Mouse (Mus musculus) bone marrow, adult 2 months (tissue): ENCODE measurements around the gene Homer2. TPM values are rescaled to one million over a fixed set of nuclear protein-coding genes. Genes with fewer than 3 reads are reported as not detected.

Source experiments
- H3K27ac ChIP-seq: fragments of 200-500 bp; 2 replicates; pipeline ENCODE4 v1.5.1; 2012; ENCODE audit warnings: low read depth, mild to moderate bottlenecking, control low read depth, inconsistent platforms, low read length; ENCODE audit not compliant: control insufficient read depth, poor library complexity, insufficient read depth
- H3K4me1 ChIP-seq: fragments of 200-500 bp; 2 replicates; pipeline ENCODE4 v1.6.1; 2011; ENCODE audit warnings: low read length; ENCODE audit not compliant: control insufficient read depth, insufficient read depth
- H3K4me3 ChIP-seq: fragments of 200-500 bp; replicated peaks from 2 replicates; pipeline ENCODE3; 2011; ENCODE audit warnings: mild to moderate bottlenecking, low read depth, low read length, control low read depth; ENCODE audit not compliant: control insufficient read depth
- CTCF ChIP-seq: fragments of 200-500 bp; IDR thresholded peaks from 2 replicates; pipeline ENCODE4 v1.5.1; 2011; ENCODE audit warnings: low read length, control low read depth; ENCODE audit not compliant: control insufficient read depth, insufficient read depth
- POLR2A ChIP-seq: fragments of 200-500 bp; IDR thresholded peaks from 2 replicates; pipeline ENCODE4 v1.6.1; 2011; ENCODE audit warnings: low read depth, mild to moderate bottlenecking, control low read depth, low read length, borderline replicate concordance; ENCODE audit not compliant: control insufficient read depth
- WGBS: fragments of 180-500 bp; shearing (Covaris S2); methylation state at CpG from one replicate; pipeline ENCODE4 v1.1.7; 2018; 5-methylcytosine and 5-hydroxymethylcytosine counted together
- polyA plus RNA-seq: library from polyadenylated mRNA; stranded (reverse); fragments of >200 nt; gene quantifications from 2 replicates; pipeline ENCODE4 v1.2.4, GENCODE M21; 2011; ENCODE audit warnings: low replicate concordance; ENCODE audit not compliant: missing spikeins, insufficient read depth, insufficient read length

Gene Homer2
- polyA plus RNA-seq, 1 experiment = 2.1 TPM

DNA sequence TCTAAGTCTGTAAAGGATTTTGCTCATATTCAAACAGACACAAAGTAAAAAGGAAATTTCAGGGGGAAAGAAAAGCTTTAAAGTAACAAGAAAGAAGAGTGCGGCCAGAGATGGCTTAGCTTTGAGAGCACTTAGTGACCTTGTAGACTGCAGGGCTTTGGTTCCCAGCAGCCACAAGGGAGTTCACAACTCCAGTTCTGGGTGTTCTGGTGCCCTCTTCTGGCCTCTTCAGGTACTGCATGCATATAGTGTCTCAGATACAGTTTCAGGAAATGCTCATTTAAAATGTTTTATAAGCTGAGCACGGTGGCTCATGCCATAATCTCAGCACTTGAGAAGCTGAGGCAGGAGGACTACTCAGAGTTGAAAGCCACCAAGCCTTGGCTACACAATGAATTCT lies 80.9 kb downstream of the Homer2 start:
- Histone ChIP-seq H3K27ac (no peak overlapping the region), H3K4me1 (no peaks in the 10 kb centered on the region), H3K4me3 (no peak overlapping the region)
- no peak for TF ChIP-seq POLR2A
- peak; percentile 44 for TF ChIP-seq CTCF
- WGBS = 67% methylated on average over 2 of the region's 2 CpGs

DNA sequence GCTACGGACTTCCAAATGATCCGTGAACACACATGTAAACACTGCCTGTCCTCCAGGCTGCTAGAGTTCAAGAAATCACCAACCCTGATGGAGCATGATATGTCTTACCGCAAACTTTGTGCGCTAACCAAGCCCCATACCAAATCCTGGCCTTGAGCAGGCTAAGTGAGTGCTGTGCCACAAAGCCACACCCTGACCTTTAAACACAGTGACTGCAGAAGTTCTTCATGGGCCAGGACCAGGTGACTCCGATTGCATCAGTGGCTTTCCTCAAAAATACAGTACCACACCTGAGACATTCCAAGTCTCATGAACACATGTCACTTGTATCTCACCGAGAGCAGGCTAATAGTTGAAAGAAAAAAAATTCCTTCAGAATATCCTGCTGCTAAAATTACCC lies 83.6 kb downstream of the Homer2 start:
- 81% methylated on average over 6 of the region's 6 CpGs for WGBS
- Histone ChIP-seq H3K27ac (no peak overlapping the region), H3K4me1 (no peaks in the 10 kb centered on the region), H3K4me3 (no peak overlapping the region)
- TF ChIP-seq POLR2A (no peak), CTCF (no peak)

DNA sequence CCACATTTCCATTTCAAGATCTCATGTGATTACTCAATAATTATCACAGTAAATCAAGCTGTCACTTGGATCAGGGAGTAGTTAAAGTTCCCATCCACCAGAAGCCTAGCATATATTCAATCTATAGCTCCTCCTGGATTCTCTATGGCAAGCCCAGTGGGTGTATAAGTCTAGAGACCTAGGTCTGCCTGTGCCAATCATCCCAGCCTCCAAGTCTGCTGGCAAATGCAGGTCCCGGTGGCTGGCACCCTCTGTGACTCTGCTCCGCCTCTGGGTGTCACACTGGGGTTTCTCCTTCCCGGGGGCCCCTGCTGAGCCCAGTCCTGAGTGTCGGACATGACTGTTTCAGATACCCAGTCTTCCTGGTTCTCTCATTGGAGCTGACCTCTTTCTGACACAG lies 84.5 kb downstream of the Homer2 start:
- H3K27ac ChIP-seq = no peak overlapping the region
- no peak overlapping the region for H3K4me3 ChIP-seq
- no peaks in the 10 kb centered on the region for H3K4me1 ChIP-seq
- TF ChIP-seq CTCF = no peak
- no peak for TF ChIP-seq POLR2A
- WGBS = 64% methylated on average over 4 of the region's 4 CpGs

DNA sequence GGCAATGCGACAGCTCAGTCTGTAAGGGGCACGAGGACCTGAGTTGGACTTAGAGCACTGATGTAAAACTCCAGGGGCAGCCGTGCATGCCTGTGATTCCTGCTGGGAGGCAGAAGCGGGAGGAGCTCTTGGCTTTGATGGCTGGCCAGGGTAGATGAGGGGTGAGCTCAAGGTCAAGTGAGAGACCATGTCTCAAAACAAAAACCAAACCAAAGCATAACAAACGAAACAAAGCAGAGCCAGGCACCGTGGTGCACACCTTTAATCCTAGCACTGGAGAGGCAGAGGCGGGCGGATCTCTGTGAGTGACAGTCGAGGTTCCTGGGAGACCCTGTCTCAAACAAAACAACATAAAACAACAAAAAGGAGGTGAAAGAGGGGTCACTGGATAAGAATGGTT lies 92.3 kb downstream of the Homer2 start:
- TF ChIP-seq POLR2A (no peak), CTCF (no peak)
- 73% methylated on average over 9 of the region's 9 CpGs for WGBS
- no peaks in the 10 kb centered on the region for H3K4me1 ChIP-seq
- no peak overlapping the region for H3K4me3 ChIP-seq
- H3K27ac ChIP-seq = no peak overlapping the region

DNA sequence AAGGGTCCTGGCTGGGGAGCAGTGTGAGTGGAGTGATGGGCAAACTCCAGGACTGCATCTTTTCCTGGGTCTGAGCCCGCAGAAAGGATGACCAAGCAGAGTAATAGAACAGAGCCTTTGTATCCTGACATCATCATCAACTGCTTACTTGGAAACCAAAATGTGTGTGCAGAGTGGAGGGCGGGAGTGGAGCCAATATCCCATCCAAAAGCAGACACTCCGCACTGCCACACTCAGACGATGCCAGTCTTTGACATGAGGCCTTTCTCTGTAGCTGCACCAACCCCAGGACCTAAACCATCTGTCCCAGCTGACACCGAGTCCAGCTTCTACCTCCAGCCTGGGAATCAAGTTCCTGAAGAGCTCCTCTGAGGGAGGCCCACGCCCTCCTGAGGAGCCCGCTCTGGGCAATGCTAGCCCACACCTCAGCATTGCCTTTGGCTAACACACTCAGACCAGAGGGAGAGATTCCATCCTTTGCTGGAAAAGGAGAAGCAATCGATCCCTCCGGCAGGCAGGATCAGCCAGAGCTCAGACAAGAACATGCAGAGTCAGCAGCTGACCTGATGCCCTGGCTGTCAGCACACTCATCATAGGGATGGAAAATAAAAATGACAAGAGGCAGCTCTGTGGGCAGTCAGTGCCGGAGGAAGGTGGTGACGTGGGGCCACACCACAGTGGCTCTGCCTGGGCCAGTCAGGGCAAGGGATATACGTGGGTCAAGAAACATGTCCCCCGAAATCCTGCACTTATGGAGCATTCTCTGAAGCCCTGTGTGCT lies 94.3 kb downstream of the Homer2 start:
- Histone ChIP-seq H3K4me1 (no peaks in the 10 kb centered on the region), H3K4me3 (no peak overlapping the region), H3K27ac (no peak overlapping the region)
- TF ChIP-seq CTCF (no peak), POLR2A (no peak)
- WGBS = 83% methylated on average over 13 of the region's 13 CpGs

DNA sequence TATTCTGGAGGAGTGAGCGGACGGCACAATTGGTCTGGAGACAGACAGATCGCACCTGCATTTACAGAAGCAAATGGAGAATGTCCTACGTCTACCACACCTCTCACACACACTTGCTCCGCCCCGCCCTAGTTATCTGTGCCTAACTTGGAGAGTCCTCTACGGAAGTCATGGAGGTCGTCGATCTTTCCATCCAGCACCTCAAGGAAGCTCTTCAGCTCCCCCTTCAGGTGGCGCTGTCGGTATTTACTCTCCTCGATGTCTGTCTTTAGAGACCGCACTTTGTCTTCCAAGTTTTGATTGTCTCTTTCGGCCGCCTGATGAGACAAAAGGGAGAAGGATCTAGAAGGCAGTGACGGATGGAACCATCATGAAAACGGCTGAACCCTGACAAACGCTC lies 97.2 kb downstream of the Homer2 start:
- Histone ChIP-seq H3K4me3 (no peak overlapping the region), H3K4me1 (no peaks in the 10 kb centered on the region), H3K27ac (no peak overlapping the region)
- 55% methylated on average over 18 of the region's 18 CpGs for WGBS
- TF ChIP-seq CTCF (peak; percentile 24; the same call in 1 of the 2 replicates), POLR2A (no peak)

DNA sequence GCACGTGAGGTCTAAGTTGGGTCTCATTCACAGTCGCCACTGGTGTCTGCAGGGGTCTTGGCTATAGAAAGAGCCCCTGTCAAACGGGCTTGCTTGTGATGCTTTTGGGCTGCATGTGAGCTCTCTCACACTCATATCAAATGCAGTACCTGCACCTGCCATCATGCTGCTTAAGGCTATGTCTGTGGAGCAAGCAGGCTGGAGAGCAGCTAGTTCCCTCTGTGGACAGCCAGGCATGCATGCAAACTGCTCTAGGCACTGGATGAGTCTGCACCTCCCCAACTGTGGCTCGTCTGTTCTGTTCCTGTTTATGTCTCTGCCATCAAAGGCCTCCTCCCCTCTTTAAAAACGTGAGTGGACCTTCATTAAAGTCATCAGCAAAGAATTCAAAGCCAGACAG lies 100.9 kb downstream of the Homer2 start:
- no peak for TF ChIP-seq CTCF
- TF ChIP-seq POLR2A = no peak
- H3K27ac ChIP-seq = no peak overlapping the region
- H3K4me1 ChIP-seq = no peaks in the 10 kb centered on the region
- WGBS = 47% methylated on average over 5 of the region's 5 CpGs
- H3K4me3 ChIP-seq = no peak overlapping the region

DNA sequence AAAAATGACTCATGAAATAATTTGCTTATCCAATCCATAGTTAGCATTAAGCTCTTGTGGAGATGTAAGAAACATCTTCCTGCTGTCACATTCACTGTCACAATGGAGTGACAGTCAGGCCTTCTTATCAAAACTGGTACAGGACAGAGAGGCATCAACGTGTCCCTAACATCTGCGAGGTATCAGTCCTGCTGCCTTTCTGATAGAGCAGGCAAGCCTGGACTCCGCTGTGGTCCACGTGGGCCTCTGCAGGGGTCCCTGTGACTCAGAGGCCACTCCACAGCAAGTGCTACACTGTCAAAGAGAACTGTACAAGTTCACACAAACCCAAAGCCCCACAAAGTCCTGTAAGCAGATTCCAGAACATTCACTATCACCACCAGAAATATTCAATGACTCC lies 101.8 kb downstream of the Homer2 start:
- Histone ChIP-seq H3K27ac (no peak overlapping the region), H3K4me1 (no peaks in the 10 kb centered on the region), H3K4me3 (no peak overlapping the region)
- TF ChIP-seq POLR2A (no peak), CTCF (no peak)
- 57% methylated on average over 4 of the region's 4 CpGs for WGBS
